Mouse (Mus musculus) common myeloid progenitor, adult 5-6 weeks (primary cell): Measurements from ENCODE around the gene Glyat. TPM values are rescaled to one million over a fixed set of nuclear protein-coding genes. Genes with fewer than 3 reads are reported as not detected.
A peak's percentile ranks its signal among the peaks of the same experiment; 100 is the strongest.
"Not testable (repeated sequence)": the region's sequence is repeated elsewhere in the genome, so short reads cannot be mapped to it uniquely, and the experiment has no call there.

Experiments used
- ATAC-seq: replicated peaks from 2 replicates; pipeline ENCODE4 v1.8.0; 2016; ENCODE audit warnings: low read depth, mild to moderate bottlenecking, moderate TSS enrichment, inconsistent platforms; ENCODE audit not compliant: poor library complexity, severe bottlenecking
- total RNA-seq: library from RNA; stranded (forward); fragments of 200-1000, 187-1606 nt; gene quantifications from 2 replicates; pipeline ENCODE4 v1.2.3, GENCODE M21; 2017

Gene Glyat
- total RNA-seq = not detected in 2 replicates

- ATAC-seq = no peak
Measured at GRCm38 (mm10) chr19:12633176-12633575, at the start of gene Glyat. TSS of gene Glyat (plus strand) at chr19:12633308.

DNA sequence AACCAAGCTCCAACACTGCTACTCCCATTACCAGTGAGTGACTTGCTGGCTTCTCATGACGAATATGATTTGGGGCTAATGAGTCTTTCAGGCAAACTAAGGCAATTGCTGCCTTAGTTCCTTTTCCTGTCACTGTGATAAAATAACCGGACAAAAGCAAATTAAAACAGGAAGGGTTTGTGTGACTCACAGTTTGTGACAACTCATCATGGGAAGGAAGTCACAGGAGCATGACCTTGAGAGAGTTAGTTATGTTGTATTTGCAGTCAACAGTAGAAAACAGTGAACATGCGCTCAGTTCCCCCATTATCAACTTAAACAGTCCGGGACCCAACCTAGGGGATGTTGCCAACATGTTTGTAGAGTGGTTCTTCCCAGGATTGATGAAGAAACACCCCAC, 47.8 kb upstream of the Glyat start:
- peak; percentile 63 for ATAC-seq

- ATAC-seq = peak; percentile 74
Measured at GRCm38 (mm10) chr19:12591908-12592307, 41.2 kb upstream of the Glyat start.

GRCm38 (mm10) chr19:12595135-12595529, 38.0 kb upstream of the Glyat start:
- ATAC-seq = no peak

- ATAC-seq = peak; percentile 80
Measured at GRCm38 (mm10) chr19:12595530-12596289, 37.4 kb upstream of the Glyat start.

DNA sequence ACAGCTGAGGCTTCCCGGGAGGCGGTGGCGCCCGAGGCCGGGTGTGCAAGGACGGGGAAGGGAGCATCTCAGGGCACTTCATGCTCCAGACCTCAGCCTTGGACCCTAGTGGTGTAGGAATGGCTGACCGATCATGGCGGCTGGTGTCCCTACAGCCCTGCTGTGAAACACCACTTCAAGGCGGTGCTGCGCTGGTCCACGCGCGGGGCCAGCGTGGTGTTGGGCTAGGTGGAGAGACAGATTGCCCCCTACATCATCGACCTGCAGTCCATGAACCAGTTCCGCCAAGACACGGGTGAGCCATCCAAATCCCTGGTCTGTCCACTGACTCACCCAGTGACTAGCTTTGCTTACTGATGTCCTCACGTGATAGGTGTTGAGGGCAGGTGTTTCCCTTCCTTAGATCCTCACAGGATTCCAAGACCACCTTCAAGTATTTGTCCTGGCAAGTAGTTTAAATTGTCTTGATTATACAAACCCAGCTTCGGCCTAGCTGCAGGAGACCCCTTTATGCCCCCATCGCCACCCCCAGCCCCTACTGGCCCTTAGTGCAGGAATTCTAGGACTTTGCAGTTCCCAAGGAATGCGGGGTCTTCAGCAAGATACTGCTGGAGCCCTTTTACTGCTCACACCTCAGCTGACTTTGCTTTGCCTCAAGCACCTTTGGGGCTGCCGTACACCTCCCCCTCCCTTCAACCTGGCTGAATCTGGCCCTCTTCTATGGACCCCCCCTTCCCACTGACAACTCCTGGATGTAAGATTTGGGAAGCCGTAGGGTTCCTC, 36.6 kb upstream of the Glyat start:
- ATAC-seq = peak; percentile 15

DNA sequence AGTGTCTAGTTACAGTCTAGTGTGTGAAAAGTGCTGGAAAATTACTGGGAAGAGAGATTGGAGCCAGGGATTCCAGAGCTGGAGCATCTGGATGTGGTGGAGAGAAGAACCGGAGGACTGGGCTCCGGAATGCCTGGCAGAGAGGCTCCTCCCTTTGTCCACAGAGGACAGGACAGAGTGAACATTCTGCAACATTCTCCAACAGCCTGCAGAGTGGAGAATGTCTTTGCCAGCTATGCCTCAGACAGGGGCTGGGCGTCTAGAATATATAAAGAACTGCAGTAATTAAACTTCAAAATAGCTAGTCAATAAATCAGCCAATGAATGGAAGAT, 36.1 kb upstream of the Glyat start:
- ATAC-seq = no peak

- no peak for ATAC-seq
Measured at GRCm38 (mm10) chr19:12598674-12599073, 34.4 kb upstream of the Glyat start.

DNA sequence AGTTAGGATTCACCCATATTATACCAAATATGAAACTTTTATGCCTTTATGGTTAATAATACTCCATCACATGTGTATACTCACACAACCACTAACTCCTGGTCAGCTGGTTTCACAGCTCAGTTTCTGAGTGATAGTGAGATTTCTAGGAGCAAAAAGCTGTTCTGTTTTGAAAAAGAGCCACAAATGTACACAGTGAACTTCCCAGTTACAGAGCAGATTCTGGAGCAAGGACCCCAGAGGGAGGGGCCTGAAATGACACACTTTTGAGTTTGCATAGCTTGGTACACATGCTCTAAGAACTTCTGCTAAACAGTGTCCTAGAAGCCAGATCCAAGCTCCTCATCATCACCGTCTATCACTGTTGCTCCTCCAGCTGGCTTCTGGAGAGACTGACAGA, 33.4 kb upstream of the Glyat start, which contains the start of gene Gm4952:
Gene Gm4952, plus strand, starts transcription at position 301 of the 400 bp plus-strand sequence.
- ATAC-seq = no peak

- no peak for ATAC-seq
Measured at GRCm38 (mm10) chr19:12600684-12601480, 32.2 kb upstream of the Glyat start.

GRCm38 (mm10) chr19:12608336-12608735, 24.8 kb upstream of the Glyat start:
- ATAC-seq = no peak

DNA sequence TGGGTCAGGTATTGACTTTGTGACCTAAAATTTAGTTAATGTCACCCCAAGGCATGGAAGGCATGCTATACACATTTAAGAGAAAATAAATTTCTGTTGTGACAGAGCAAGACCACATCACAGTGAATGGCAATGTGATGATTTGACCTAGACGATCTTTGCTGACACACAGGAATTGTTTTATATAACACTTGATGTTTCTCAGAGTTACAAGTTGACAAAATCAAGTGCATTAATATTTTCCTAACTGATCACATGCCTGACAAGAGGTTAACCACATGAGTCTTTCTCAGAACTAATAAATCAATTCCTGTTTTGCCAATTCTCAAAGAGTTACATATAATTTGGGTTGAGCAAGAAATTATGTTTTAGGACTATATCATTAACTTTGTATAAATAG, 19.5 kb upstream of the Glyat start:
- no peak for ATAC-seq

DNA sequence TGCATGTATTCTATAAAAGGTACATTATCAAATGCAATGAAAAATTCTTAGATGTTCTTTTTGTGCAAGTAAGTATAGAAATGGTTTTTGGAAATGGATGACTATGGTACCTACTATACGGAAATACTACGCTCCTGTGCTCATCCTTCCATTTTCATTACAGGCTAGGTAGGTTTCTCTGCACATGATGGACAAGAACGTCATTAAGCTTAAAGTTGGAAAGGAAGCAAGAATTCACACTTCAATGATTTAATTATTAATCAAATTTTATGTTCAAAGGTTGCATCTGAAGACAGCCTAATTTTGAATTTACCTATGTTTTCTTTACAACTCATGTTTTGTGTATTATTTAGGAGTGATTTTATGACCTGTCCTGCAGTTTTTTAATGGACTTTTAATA, 1.2 kb downstream of the Glyat start:
- no peak for ATAC-seq

- ATAC-seq = no peak
Measured at GRCm38 (mm10) chr19:12634963-12635362, 1.9 kb downstream of the Glyat start.

GRCm38 (mm10) chr19:12636863-12637262, 3.8 kb downstream of the Glyat start:
- ATAC-seq = no peak

DNA sequence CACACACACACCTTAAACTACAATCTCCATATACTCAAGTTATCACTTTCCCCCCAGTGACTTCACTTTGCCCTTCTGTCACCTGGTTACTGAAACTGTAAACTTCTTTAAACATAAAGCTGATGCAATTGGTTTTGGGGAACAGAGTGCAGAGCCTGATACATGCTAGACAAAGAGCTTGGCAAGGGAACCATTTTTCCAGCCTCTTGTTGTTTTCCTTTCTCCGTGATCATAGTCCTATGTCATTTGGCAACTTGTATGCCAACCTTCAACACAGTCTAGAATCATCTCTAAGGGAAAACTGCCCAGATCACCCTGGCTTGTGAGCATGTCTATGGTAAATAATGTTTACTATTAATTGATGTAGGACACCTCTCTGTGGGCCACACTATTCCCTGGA, 4.9 kb downstream of the Glyat start:
- no peak for ATAC-seq

DNA sequence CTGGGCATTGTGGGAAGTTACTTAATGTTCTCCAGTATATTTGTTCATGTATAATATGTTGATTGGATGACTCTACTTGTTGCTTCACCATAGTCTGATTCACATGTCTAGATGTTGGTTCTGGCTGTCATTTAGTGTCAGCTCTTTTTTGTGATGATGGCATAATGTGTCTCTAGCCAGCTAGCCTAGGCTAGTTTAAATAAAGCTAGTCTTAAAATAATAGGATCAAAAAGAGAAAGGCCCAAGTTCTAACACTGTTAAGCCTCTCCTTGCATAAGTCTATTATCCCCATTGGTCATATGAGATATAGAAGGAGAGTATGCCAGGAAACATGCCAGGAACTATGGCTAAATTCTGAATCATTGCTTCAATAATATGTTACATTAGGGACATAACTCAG, 16.4 kb downstream of the Glyat start:
- no peak for ATAC-seq

DNA sequence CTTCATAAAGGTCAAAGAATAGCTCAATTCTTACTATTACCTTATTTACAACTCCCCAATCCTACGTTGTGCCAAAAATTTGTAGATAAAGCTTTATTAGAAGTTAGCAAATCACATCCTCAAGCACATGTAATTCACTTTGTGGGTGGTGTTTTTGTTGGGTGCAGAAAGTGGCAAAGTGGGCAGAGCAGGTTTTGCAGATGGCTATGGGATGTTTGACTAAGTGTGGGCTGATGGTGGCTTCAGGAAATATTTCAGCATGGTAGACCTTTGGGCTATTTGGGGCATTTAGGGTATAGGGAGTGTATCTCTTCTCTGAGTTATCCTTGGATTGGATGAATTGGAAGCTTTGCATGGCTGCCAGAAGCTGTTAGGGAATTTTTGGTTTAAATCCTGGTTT, 33.0 kb downstream of the Glyat start:
- no peak for ATAC-seq

GRCm38 (mm10) chr19:12668601-12669000, 35.5 kb downstream of the Glyat start:
- not testable (repeated sequence) for ATAC-seq

DNA sequence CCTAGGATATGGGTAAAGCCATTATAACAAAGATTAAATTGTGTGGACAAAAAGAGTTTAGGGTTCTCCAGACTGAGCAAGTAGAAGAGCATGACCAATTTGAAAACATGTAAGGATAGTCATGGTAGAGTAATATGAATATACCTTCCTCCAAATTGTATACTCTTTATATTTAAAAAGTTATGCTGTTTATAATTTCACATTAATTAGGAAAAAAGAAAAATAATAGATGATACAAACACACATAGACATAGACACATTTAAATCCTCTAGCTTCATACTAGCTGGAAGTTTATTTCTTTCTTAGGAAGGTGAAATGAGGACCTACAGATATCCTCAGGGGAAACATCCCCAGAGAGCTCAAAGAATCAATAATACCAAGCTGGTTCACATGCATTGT, 37.0 kb downstream of the Glyat start, which contains the start of gene Olfr1442:
Gene Olfr1442, plus strand, starts transcription at position 301 of the 400 bp plus-strand sequence.
- ATAC-seq = no peak

GRCm38 (mm10) chr19:12671051-12671450, 37.9 kb downstream of the Glyat start:
- no peak for ATAC-seq
